Mouse (Mus musculus) heart, postnatal 0 days (tissue): ENCODE measurements at regions not wholly inside any gene's neighbourhood (a gene's known extent, or its start where the extent isn't known, plus 50 kb on each side); places are given as distances from the start of the nearest gene placed in this dataset.

Experiments used
- ATAC-seq: fragments of 200-750 bp; cut with Nextera tagmentation; 2 replicates; pipeline ENCODE4 v1.8.0; 2017; ENCODE audit warnings: low read depth, moderate number of reproducible peaks, moderate library complexity; ENCODE audit not compliant: insufficient read depth
- DNase-seq: peaks from one replicate; pipeline ENCODE4 v3.0.0-alpha.2; 2016; ENCODE audit warnings: low spot score
- H3K27ac ChIP-seq: fragments of 300-500 bp; sonication (generic); 2 replicates; pipeline ENCODE4 v1.5.1; 2014; ENCODE audit warnings: low read depth, mild to moderate bottlenecking
- H3K27me3 ChIP-seq: fragments of 300-500 bp; sonication (generic); 2 replicates; pipeline ENCODE4 v1.6.1; 2014; ENCODE audit warnings: low read length, mixed read lengths; ENCODE audit not compliant: control insufficient read depth, insufficient read depth
- H3K36me3 ChIP-seq: fragments of 300-500 bp; sonication (generic); replicated peaks from 2 replicates; pipeline ENCODE4 v1.6.1; 2014; ENCODE audit warnings: low read length, mixed read lengths; ENCODE audit not compliant: control insufficient read depth, insufficient read depth
- H3K4me1 ChIP-seq: fragments of 300-500 bp; sonication (generic); 2 replicates; pipeline ENCODE4 v1.6.1; 2014; ENCODE audit warnings: antibody characterized with exemption; ENCODE audit not compliant: control insufficient read depth, insufficient read depth
- H3K4me2 ChIP-seq: fragments of 300-500 bp; sonication (generic); 2 replicates; pipeline ENCODE4 v1.6.1; 2014; ENCODE audit warnings: low read depth, mild to moderate bottlenecking, low read length, moderate library complexity
- H3K4me3 ChIP-seq: fragments of 300-500 bp; sonication (generic); 2 replicates; pipeline ENCODE4 v1.5.1; 2014; ENCODE audit warnings: low read depth, low read length
- H3K9ac ChIP-seq: fragments of 300-500 bp; sonication (generic); replicated peaks from 2 replicates; pipeline ENCODE4 v1.6.1; 2014; ENCODE audit warnings: low read depth, low read length, mixed read lengths
- H3K9me3 ChIP-seq: fragments of 300-500 bp; sonication (generic); replicated peaks from 2 replicates; pipeline ENCODE4 v1.6.1; 2016; ENCODE audit warnings: low read length; ENCODE audit not compliant: control insufficient read depth
- CTCF ChIP-seq: IDR thresholded peaks from 2 replicates; pipeline ENCODE4 v1.5.1; 2016; ENCODE audit warnings: antibody characterized with exemption, control low read depth, low read depth
- EP300 ChIP-seq: IDR thresholded peaks from 2 replicates; pipeline ENCODE4 v1.6.1; 2016; ENCODE audit warnings: antibody characterized with exemption, low read depth
- WGBS: fragments of 180-500 bp; shearing (Covaris S2); extraction: QIAGEN DNeasy Blood & Tissue Kit; methylation state at CpG from one replicate; pipeline ENCODE4 v1.1.7; 2014; 5-methylcytosine and 5-hydroxymethylcytosine counted together

DNA sequence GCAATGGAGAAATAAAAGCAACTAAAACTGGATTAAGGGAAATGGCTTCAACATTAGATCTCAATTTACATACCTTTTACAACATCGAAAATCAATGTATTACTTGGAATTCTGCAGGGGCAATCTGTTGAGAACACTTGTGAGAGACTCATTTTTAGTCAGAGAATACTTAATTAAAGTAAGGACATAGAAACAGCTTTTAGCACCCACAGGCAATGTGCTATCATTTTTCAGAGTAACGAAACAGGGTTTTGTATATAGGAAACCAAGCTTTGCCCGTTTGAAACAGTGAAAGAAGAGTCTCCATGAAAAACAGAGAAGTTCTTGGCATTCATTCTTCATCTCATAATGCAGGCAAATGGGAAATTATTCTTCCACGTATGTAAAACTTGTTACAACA, 196.4 kb downstream of the Tdrd3 start:
- DNase-seq: no peak
- WGBS: 73% methylated on average over 4 of the region's 4 CpGs
- TF ChIP-seq EP300 (no peak), CTCF (no peak)
- Histone ChIP-seq H3K4me1 (no peaks in the 10 kb centered on the region), H3K27me3 (no peaks in the 10 kb centered on the region), H3K4me3 (no peak overlapping the region), H3K36me3 (no peaks in the 10 kb centered on the region), H3K9me3 (no peaks in the 10 kb centered on the region), H3K4me2 (no peak overlapping the region), H3K27ac (no peak overlapping the region), H3K9ac (no peak overlapping the region)
- no peak for ATAC-seq

DNA sequence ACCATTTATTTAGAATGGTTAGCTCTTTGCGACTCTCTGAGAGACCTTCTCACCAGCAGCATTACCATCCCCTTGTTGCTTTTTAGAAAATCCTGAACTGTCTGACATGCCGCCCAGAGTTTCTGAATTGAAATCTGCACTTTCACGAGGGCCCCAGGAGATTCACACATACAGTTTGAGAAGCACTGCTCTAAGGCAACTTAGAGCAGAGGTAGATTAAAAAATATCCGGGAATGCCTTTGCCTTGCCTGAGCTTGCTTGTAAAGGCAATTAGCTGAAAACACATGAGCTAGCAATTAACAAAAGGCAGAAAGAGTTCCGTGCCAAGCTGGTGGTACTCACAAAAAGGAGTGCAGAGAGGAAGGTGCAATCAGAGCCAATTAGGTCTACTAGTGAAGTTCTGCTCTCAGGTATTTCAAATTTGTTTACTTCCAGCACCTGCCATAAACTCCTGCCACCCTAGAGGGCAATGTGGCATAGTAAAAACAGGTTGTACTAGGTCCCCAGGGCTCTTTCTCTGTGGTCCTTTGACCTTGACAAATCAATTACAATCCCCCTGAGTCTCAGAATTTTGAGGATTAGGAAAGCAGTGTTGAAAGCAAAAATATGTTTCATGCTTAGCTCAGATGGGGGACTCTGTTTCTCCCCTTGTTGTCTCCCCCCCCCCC, 203.1 kb downstream of the Tdrd3 start:
- H3K9ac ChIP-seq: no peak overlapping the region
- no peak overlapping the region for H3K27ac ChIP-seq
- ATAC-seq (no peak), DNase-seq (no peak)
- H3K36me3 ChIP-seq: no peaks in the 10 kb centered on the region
- H3K9me3 ChIP-seq: no peaks in the 10 kb centered on the region
- H3K27me3 ChIP-seq: no peaks in the 10 kb centered on the region
- no peak overlapping the region for H3K4me2 ChIP-seq
- no peaks in the 10 kb centered on the region for H3K4me1 ChIP-seq
- no peak overlapping the region for H3K4me3 ChIP-seq
- no peak for TF ChIP-seq EP300
- TF ChIP-seq CTCF: no peak; the same call in 1 of the 2 replicates
- 58% methylated on average over 5 of the region's 5 CpGs for WGBS

DNA sequence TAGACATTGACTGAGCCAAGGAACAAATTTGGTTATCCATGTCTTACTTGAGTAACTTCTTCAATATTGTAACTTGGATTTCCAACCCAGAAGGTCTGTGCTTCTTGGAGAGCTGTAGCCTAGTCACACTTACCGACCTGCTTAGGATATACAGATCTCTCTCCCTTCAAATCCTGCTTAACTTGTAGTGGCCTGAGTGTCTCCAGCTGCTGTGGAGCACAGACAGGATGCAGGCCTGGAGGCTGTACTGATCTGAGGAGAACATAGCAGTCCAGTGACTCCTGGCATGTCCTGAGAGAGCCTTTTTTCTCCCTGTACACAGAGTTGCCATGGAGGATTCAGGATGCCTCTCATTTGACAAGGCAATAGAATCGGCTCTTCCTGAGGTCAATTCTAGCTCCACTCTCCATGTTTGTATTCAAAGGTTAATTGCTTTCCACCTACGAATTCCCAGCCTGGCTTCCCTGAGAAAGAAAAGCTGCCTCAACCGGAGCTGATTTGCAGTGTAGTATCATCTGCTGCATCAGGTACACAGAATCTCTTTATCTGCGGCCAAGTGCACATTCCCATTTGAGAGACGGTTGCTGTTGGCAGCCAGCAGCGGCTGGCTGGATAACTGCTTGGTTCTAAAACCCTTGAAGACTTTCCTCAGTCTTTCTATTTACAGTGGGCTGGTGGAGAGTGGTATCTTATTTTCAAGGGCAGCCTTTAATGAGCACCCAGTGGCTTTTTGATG, 214.8 kb downstream of the Tdrd3 start:
- no peaks in the 10 kb centered on the region for H3K9me3 ChIP-seq
- WGBS: 71% methylated on average over 7 of the region's 7 CpGs
- H3K4me2 ChIP-seq: no peak overlapping the region
- DNase-seq (no peak), ATAC-seq (no peak)
- no peak overlapping the region for H3K9ac ChIP-seq
- H3K27me3 ChIP-seq: no peaks in the 10 kb centered on the region
- H3K27ac ChIP-seq: no peak overlapping the region
- no peaks in the 10 kb centered on the region for H3K4me1 ChIP-seq
- no peak overlapping the region for H3K4me3 ChIP-seq
- H3K36me3 ChIP-seq: no peaks in the 10 kb centered on the region
- no peak for TF ChIP-seq EP300
- TF ChIP-seq CTCF: no peak

DNA sequence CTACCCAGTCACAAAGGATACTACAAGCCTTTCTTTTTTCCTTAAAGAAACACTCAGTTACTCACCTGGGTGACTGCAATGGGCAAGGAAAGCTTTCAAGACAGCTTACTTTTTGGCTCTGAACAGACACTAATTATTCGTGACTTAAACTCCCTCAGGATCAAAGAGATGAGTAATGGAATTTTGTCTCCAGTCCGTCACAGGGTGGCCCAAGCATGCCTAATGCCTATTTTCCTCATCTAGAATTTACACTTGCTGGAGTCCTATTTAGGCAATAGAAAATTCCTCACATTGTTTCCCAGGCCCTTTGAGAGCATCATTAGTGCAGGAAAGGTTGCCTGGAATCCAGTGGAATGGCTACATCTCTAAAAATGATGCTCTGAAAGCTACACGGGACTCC, 218.2 kb downstream of the Tdrd3 start:
- DNase-seq: no peak
- H3K27ac ChIP-seq: no peak overlapping the region
- H3K4me3 ChIP-seq: no peak overlapping the region
- no peaks in the 10 kb centered on the region for H3K4me1 ChIP-seq
- no peaks in the 10 kb centered on the region for H3K36me3 ChIP-seq
- 52% methylated on average over 3 of the region's 3 CpGs for WGBS
- no peaks in the 10 kb centered on the region for H3K27me3 ChIP-seq
- no peak for ATAC-seq
- H3K4me2 ChIP-seq: no peak overlapping the region
- H3K9ac ChIP-seq: no peak overlapping the region
- H3K9me3 ChIP-seq: no peaks in the 10 kb centered on the region
- no peak for TF ChIP-seq EP300
- no peak for TF ChIP-seq CTCF

DNA sequence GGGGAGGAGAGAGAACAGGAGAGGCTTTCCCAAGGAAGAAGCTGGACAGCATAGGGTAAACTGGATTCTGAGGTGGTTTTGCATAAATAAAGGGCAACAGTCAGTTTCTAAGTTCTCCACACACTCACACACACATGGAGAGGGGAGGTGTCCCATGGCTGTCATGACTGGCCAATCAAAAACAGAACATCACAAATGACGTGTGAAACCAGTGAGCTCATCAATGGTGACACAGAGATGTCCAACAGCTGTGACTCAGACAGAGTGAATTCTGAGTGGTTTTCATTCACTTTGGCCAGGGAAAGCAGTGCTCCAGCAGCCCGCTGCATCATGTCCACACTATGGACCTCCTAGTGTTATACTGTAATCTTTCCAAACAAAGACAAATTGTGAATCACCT, 220.7 kb downstream of the Tdrd3 start:
- H3K4me3 ChIP-seq: no peak overlapping the region
- WGBS: 70% methylated on average over 2 of the region's 2 CpGs
- no peak overlapping the region for H3K4me2 ChIP-seq
- no peaks in the 10 kb centered on the region for H3K9me3 ChIP-seq
- ATAC-seq (no peak), DNase-seq (no peak)
- H3K4me1 ChIP-seq: no peaks in the 10 kb centered on the region
- no peaks in the 10 kb centered on the region for H3K27me3 ChIP-seq
- no peak overlapping the region for H3K27ac ChIP-seq
- H3K9ac ChIP-seq: no peak overlapping the region
- TF ChIP-seq EP300: no peak
- TF ChIP-seq CTCF: no peak
- no peaks in the 10 kb centered on the region for H3K36me3 ChIP-seq

DNA sequence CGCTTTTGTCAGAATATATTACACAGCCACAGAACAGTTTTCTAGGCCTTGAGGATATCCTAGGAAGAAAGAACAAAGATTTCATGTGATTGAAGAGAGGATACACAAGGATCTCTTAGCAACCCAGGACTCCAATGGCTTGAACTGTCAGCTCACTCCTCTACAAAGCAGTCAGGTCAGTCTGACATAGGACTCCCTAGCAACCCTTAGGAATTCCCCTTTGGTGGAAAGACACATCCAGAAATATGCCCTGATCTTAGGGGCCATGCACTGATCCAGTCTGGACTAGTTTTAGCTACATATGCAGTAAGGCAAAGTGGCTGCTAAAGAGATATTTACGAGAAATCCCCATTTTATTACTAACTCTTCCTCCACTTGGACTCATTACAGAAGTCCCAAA, 251.5 kb downstream of the Tdrd3 start:
- Histone ChIP-seq H3K9me3 (no peaks in the 10 kb centered on the region), H3K27ac (no peak overlapping the region), H3K36me3 (no peaks in the 10 kb centered on the region), H3K4me1 (no peaks in the 10 kb centered on the region), H3K9ac (no peak overlapping the region), H3K4me3 (no peak overlapping the region), H3K27me3 (no peaks in the 10 kb centered on the region), H3K4me2 (no peak overlapping the region)
- 77% methylated on average over 2 of the region's 2 CpGs for WGBS
- TF ChIP-seq CTCF (no peak), EP300 (no peak)
- ATAC-seq: no peak
- DNase-seq: no peak
